Mouse (Mus musculus) C2C12 (cell line): ENCODE measurements around the gene Pcsk7. TPM values are rescaled to one million over a fixed set of nuclear protein-coding genes. Genes with fewer than 3 reads are reported as not detected.

Experiments
- H3K27me3 ChIP-seq: one replicate; pipeline ENCODE4 v1.6.1; 2011; ENCODE audit not compliant: control insufficient read depth, insufficient read depth, insufficient read length
- H3K36me3 ChIP-seq: one replicate; pipeline ENCODE4 v1.6.1; 2011; ENCODE audit not compliant: control insufficient read depth, insufficient read depth
- H3K4me3 ChIP-seq: one replicate; pipeline ENCODE4 v1.5.1; 2011; ENCODE audit warnings: mild to moderate bottlenecking, control low read depth; ENCODE audit not compliant: poor library complexity, insufficient read depth, severe bottlenecking
- H3K79me2 ChIP-seq: one replicate; pipeline ENCODE4 v1.6.1; 2011; ENCODE audit not compliant: control insufficient read depth, insufficient read depth
- H3K79me3 ChIP-seq: one replicate; pipeline ENCODE4 v1.6.1; 2011; ENCODE audit warnings: low read depth, control low read depth
- H3ac ChIP-seq: one replicate; pipeline ENCODE3; 2011; ENCODE audit warnings: low read depth; ENCODE audit not compliant: control insufficient read depth, insufficient read length
- CEBPB ChIP-seq: IDR thresholded peaks from one replicate; pipeline ENCODE4 v1.6.1; 2011; ENCODE audit warnings: low read depth, mild to moderate bottlenecking, control low read depth, moderate library complexity
- CTCF ChIP-seq: IDR thresholded peaks from one replicate; pipeline ENCODE4 v1.5.1; 2011; ENCODE audit not compliant: control insufficient read depth, insufficient read depth, insufficient read length
- FOSL1 ChIP-seq: IDR thresholded peaks from one replicate; pipeline ENCODE4 v1.8.0; 2011; ENCODE audit warnings: mild to moderate bottlenecking, low read length; ENCODE audit not compliant: poor library complexity, insufficient read depth, severe bottlenecking
- MAX ChIP-seq: IDR thresholded peaks from one replicate; pipeline ENCODE4 v1.6.1; 2011; ENCODE audit warnings: mild to moderate bottlenecking, control low read depth
- MYOD1 ChIP-seq: IDR thresholded peaks from one replicate; pipeline ENCODE4 v1.6.1; 2011; ENCODE audit warnings: low read depth; ENCODE audit not compliant: control insufficient read depth, insufficient read length
- MYOG ChIP-seq: IDR thresholded peaks from one replicate; pipeline ENCODE4 v1.6.1; 2011; ENCODE audit not compliant: control insufficient read depth, insufficient read length; ENCODE audit errors: extremely low read depth
- USF1 ChIP-seq: IDR thresholded peaks from one replicate; pipeline ENCODE4 v1.6.1; 2011; ENCODE audit warnings: low read depth, mild to moderate bottlenecking, control low read depth, moderate library complexity
- polyA plus RNA-seq: library from polyadenylated mRNA; unstranded; fragments of >200 nt; fragmentation: generic; extraction: Trizol; gene quantifications from one replicate; pipeline ENCODE4 v1.2.1, GENCODE M21; 2012; ENCODE audit warnings: missing spikeins

The Pcsk7 gene
- polyA plus RNA-seq, 1 experiment = 18.0 TPM

- Histone ChIP-seq H3K4me3 (no peak overlapping the region), H3K79me3 (no peaks in the 10 kb centered on the region), H3K79me2 (no peaks in the 10 kb centered on the region), H3K36me3 (peaks cover 61% of the 10 kb centered on the region), H3K27me3 (no peaks in the 10 kb centered on the region), H3ac (no peak overlapping the region)
- no peak for TF ChIP-seq CEBPB
- no peak for TF ChIP-seq MAX
- no peak for TF ChIP-seq MYOD1
- TF ChIP-seq CTCF = no peak
- no peak for TF ChIP-seq USF1
- no peak for TF ChIP-seq FOSL1
- no peak for TF ChIP-seq MYOG
These were observed 9.4 kb downstream of the Pcsk7 start for GRCm38 (mm10) chr9:45915659-45916058.

- Histone ChIP-seq H3K79me2 (no peaks in the 10 kb centered on the region), H3K79me3 (no peaks in the 10 kb centered on the region), H3K36me3 (peaks cover 67% of the 10 kb centered on the region), H3ac (no peak overlapping the region), H3K27me3 (no peaks in the 10 kb centered on the region), H3K4me3 (no peak overlapping the region)
- TF ChIP-seq MAX = no peak
- TF ChIP-seq CTCF = no peak
- no peak for TF ChIP-seq FOSL1
- TF ChIP-seq MYOG = no peak
- no peak for TF ChIP-seq CEBPB
These were observed 11.0 kb downstream of the Pcsk7 start for GRCm38 (mm10) chr9:45917041-45917934.

DNA sequence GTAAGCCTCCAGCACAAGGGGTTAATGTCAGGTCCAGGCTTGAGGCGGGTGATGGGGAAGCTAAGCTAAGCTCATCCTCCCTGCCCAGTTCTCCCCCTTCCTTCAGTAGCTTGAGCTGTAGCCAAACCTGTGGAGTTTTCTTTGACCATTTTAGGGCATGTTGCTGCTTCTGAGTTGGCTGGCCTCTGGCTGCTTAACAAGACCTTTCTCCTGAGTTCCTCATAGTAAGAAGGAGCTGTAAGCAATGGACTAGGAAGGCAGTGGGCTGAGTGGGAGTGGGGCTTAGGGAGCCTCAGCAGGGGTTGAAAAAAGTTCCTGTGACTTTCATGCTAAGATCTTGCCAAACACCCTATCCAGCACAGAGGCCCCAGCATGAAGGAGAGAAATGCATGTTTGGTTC lies 13.6 kb downstream of the Pcsk7 start:
- no peaks in the 10 kb centered on the region for H3K79me3 ChIP-seq
- H3K27me3 ChIP-seq = no peaks in the 10 kb centered on the region
- H3K79me2 ChIP-seq = no peaks in the 10 kb centered on the region
- TF ChIP-seq USF1 = no peak
- no peak for TF ChIP-seq CEBPB
- no peak for TF ChIP-seq FOSL1
- no peak for TF ChIP-seq MYOG
- TF ChIP-seq CTCF = no peak
- no peak for TF ChIP-seq MYOD1
- no peak for TF ChIP-seq MAX
- peaks cover 62% of the 10 kb centered on the region for H3K36me3 ChIP-seq
- H3K4me3 ChIP-seq = no peak overlapping the region
- no peak overlapping the region for H3ac ChIP-seq

DNA sequence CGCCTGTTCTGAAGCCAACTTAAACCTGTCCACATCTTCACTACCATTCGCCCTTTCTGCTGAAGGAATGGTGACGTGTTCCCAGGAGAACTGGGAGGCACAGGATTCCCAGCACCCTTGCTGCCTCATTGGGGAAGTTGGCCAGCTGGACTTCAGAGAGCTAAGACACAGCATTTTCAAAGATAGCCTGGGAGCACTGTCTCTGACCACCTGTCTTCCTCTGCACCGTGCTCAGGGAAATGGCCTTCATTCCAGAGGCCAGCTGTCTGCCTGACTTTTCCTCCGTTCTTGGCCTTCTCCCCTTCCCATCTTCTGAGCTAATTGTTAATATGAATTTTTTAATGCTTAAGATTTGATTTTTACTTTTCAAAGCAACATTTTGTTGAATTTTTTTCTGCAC lies 23.0 kb downstream of the Pcsk7 start:
- no peak overlapping the region for H3K4me3 ChIP-seq
- H3ac ChIP-seq = no peak overlapping the region
- H3K79me2 ChIP-seq = no peaks in the 10 kb centered on the region
- TF ChIP-seq MYOG (no peak), USF1 (no peak), CEBPB (no peak), FOSL1 (no peak), MYOD1 (no peak)
- peaks cover 20% of the 10 kb centered on the region for H3K36me3 ChIP-seq
- H3K27me3 ChIP-seq = no peaks in the 10 kb centered on the region
- H3K79me3 ChIP-seq = no peaks in the 10 kb centered on the region

- Histone ChIP-seq H3K36me3 (peaks cover 20% of the 10 kb centered on the region), H3K79me2 (no peaks in the 10 kb centered on the region), H3ac (no peak overlapping the region), H3K79me3 (no peaks in the 10 kb centered on the region), H3K27me3 (no peaks in the 10 kb centered on the region), H3K4me3 (no peak overlapping the region)
- TF ChIP-seq USF1 = no peak
- no peak for TF ChIP-seq FOSL1
- TF ChIP-seq MAX = no peak
- TF ChIP-seq CTCF = no peak
- TF ChIP-seq MYOD1 = no peak
- TF ChIP-seq MYOG = no peak
- no peak for TF ChIP-seq CEBPB
These were observed 25.7 kb downstream of the Pcsk7 start for GRCm38 (mm10) chr9:45931958-45932357.

DNA sequence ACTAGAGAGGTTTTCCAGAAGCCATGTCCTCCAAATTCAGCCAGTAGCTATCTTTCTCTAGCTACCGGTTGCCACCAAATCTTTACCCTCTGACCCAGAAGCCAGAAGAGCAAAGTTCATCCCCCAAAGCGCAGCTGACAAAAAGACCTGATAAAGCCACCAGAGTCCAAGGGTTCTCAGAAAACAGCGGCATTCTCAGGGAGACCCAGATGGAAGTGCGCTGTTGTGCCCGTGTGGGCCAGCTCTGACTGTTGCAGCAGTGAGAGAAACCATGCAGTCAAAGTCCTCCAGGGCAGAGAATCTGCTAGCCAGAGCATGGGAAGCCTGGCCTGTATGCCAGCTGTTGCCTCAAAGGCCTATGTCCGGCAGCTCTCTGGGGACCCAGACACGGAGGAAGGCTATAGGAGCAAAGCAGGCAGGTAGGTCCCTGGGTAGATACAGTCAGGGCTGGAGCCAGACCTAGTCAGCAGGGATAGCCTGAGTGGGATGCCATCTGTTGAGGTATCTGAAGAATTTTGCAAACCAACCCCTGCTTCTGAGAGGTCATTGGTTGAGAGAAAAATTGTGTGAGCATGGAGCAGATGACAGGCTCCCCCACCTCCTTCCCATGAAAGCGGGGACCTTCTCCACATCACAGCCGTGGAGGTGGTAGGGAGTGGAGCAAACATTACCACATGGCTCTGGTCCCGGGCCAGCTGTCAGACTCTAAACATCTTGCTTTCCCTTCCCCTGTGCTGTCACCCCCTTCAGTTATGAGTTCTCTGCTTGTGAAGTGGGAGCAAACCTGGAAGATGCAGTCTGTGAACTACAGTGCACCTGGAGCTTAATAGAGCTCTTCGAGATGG lies 26.5 kb downstream of the Pcsk7 start:
- Histone ChIP-seq H3K79me2 (no peaks in the 10 kb centered on the region), H3K79me3 (no peaks in the 10 kb centered on the region), H3K36me3 (peaks cover 18% of the 10 kb centered on the region), H3K27me3 (no peaks in the 10 kb centered on the region), H3K4me3 (no peak overlapping the region), H3ac (no peak overlapping the region)
- TF ChIP-seq MYOD1 (no peak), MAX (no peak), CEBPB (no peak), FOSL1 (no peak), CTCF (no peak), MYOG (no peak), USF1 (no peak)
